Mouse (Mus musculus): Measurements from ENCODE around the gene Tubgcp5. TPM values are rescaled to one million over a fixed set of nuclear protein-coding genes. Genes with fewer than 3 reads are reported as not detected.

Gene Tubgcp5
- 13.0 and 15.1 TPM in 2 replicates for total RNA-seq (2012; rRNA removed)
- 23.7 and 24.1 TPM in 2 replicates for total RNA-seq (2014; rRNA removed)
- 26.7 and 28.8 TPM in 2 replicates for polyA plus RNA-seq (2012; ENCODE audit: insufficient read length, low read depth)

DNA sequence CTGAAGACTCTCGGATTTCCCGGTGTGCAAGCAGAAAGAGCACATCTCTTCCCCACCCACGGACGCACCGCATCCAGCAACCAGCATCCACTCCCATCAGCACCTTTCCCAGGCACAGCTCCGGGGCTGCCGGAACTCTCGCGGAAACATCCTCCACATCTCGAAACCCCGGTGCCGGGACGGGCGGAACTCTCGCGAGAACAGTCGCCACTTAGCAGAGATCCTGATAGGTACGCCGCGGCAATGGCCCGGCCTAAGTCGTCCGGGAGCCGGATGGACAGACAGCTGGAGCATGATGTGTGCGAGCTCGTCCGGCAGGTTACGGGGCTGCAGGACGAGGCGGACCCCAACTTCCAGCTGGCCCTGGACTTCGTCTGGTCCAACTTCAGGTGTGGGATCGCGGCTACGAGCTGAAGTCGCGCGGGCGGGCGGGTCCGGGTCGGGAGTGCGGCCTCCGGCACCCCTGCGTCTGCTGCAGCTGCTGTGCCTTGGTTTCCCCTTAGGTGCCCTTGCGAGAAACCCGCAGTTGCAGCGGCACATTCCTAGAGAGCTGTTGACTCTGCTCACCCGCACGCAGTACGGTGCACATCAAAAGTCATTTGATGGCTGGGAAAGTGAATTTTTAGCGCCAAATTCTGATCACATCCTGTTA is at the start of gene Tubgcp5:
TSS of gene Tubgcp5 (plus strand) at position 203 of the 652 bp plus-strand sequence.
- H3K4me2 ChIP-seq (ENCODE audit: insufficient read depth, low read depth, poor library complexity, severe bottlenecking): peak within 1 kb of the TSS; percentile 94
- H3K36me3 ChIP-seq (replicated peaks in 1 of 2; ENCODE audit: control insufficient read depth in 1 of 2, insufficient read depth in 1 of 2, low read length in 1 of 2): peaks cover 20 to 35% of the 10 kb centered on the region in 2 experiments
- H3K9ac ChIP-seq (ENCODE audit: insufficient read depth, low read depth): peak within 1 kb of the TSS; percentile 86
- H3K4me1 ChIP-seq (ENCODE audit: control insufficient read depth in 1 of 2, insufficient read depth in 2 of 2): peaks cover 0 to 19% of the 10 kb centered on the region in 2 experiments; a peak in 2 of 4 replicates
- in situ Hi-C loops (cut with MboI; ENCODE audit: low pct_ligation_motif_present, low pct_unique_long_range_greater_than_20kb, low sequenced_read_pairs) (no loop called here), dilution Hi-C loops (cut with MboI; ENCODE audit: extremely low pct_ligation_motif_present, extremely low pct_unique_long_range_greater_than_20kb, low sequenced_read_pairs) (no loop called here)
- H3K27me3 ChIP-seq (replicated peaks): no peaks in the 10 kb centered on the region
- TF ChIP-seq EP300 (IDR thresholded peaks at IDR 0.05; ENCODE audit: low read length): no peak
- peak; percentile 72; the same call in 1 of the 2 replicates for TF ChIP-seq TBP (conservative IDR thresholded peaks at IDR 0.05; ENCODE audit: low read depth, low read length)
- TF ChIP-seq MAFK (IDR thresholded peaks at IDR 0.05; ENCODE audit: insufficient replicate concordance, low read length): no peak
- no peak for TF ChIP-seq USF1 (IDR thresholded peaks at IDR 0.05; ENCODE audit: low read depth, low read length)
- TF ChIP-seq MAX (IDR thresholded peaks at IDR 0.05; ENCODE audit: low read length): peak; percentile 68; the same call in 1 of the 2 replicates
- TF ChIP-seq POLR2AphosphoS2 (IDR thresholded peaks at IDR 0.05; ENCODE audit: low read depth, low read length): peak; percentile 94
- 0 out of 2 replicates have a peak, but pooled peaks have one; percentile 51 for TF ChIP-seq MEF2A (IDR thresholded peaks at IDR 0.05; ENCODE audit: borderline replicate concordance, low read depth, low read length)
- no peak for TF ChIP-seq BHLHE40 (IDR thresholded peaks at IDR 0.05; ENCODE audit: low read depth, low read length)
- no peak for TF ChIP-seq USF2 (conservative IDR thresholded peaks at IDR 0.05; ENCODE audit: low read depth, low read length)
- TF ChIP-seq ZC3H11A (IDR thresholded peaks at IDR 0.05; ENCODE audit: low read depth, low read length): no peak
- TF ChIP-seq MXI1 (IDR thresholded peaks at IDR 0.05; ENCODE audit: low read depth, low read length): peak; percentile 60; the same call in 1 of the 2 replicates
- no peak for TF ChIP-seq CTCF (conservative IDR thresholded peaks at IDR 0.05 in 1 of 2, IDR thresholded peaks at IDR 0.05 in 1 of 2; ENCODE audit: low read depth in 2 of 2, low read length in 2 of 2)
- TF ChIP-seq ELF1 (IDR thresholded peaks at IDR 0.05; ENCODE audit: low read depth, low read length): peak; percentile 79
- TF ChIP-seq KAT2A (IDR thresholded peaks at IDR 0.05; ENCODE audit: insufficient replicate concordance, low read length): 0 out of 2 replicates have a peak, but pooled peaks have one; percentile 52
- TF ChIP-seq TCF12 (IDR thresholded peaks at IDR 0.05; ENCODE audit: low read depth, low read length): peak; percentile 88
- TF ChIP-seq IRF4 (IDR thresholded peaks at IDR 0.05; ENCODE audit: low read depth, low read length): peak; percentile 42
- no peak; the same call in 1 of the 2 replicates for TF ChIP-seq NRF1 (IDR thresholded peaks at IDR 0.05; ENCODE audit: low read depth, low read length)
- no peak for TF ChIP-seq MAZ (IDR thresholded peaks at IDR 0.05; ENCODE audit: low read depth, low read length)
- no peak for TF ChIP-seq JUND (conservative IDR thresholded peaks at IDR 0.05; ENCODE audit: low read depth, low read length)
- TF ChIP-seq E2F4 (IDR thresholded peaks at IDR 0.05; ENCODE audit: insufficient replicate concordance, low read depth, low read length): no peak
- no peak for TF ChIP-seq ZKSCAN1 (IDR thresholded peaks at IDR 0.05; ENCODE audit: borderline replicate concordance, low read depth, low read length)
- TF ChIP-seq RCOR1 (conservative IDR thresholded peaks at IDR 0.05; ENCODE audit: low read depth, low read length): no peak
- TF ChIP-seq SIN3A (IDR thresholded peaks at IDR 0.05; ENCODE audit: low read length): 0 out of 2 replicates have a peak, but pooled peaks have one; percentile 58
- peak; percentile 97 for TF ChIP-seq ZMIZ1 (IDR thresholded peaks at IDR 0.05; ENCODE audit: low read depth, low read length)
- peak; percentile 99 for TF ChIP-seq NELFE (IDR thresholded peaks at IDR 0.05; ENCODE audit: low read depth, low read length)
- no peak for TF ChIP-seq PAX5 (IDR thresholded peaks at IDR 0.05; ENCODE audit: low read length)
- peak; percentile 75 for TF ChIP-seq HCFC1 (IDR thresholded peaks at IDR 0.05; ENCODE audit: low read depth, low read length)
- peak; percentile 99 for TF ChIP-seq CHD2 (IDR thresholded peaks at IDR 0.05; ENCODE audit: low read length)
- no peak for TF ChIP-seq ZNF384 (IDR thresholded peaks at IDR 0.05; ENCODE audit: low read depth, low read length)
- TF ChIP-seq SMC3 (IDR thresholded peaks at IDR 0.05; ENCODE audit: low read depth, low read length): no peak; the same call in 1 of the 2 replicates
- peak; percentile 98 for TF ChIP-seq POLR2A (IDR thresholded peaks at IDR 0.05; ENCODE audit: low read depth, low read length)
- 0 out of 2 replicates have a peak, but pooled peaks have one; percentile 55 for TF ChIP-seq UBTF (IDR thresholded peaks at IDR 0.05; ENCODE audit: low read depth, low read length)
- peak; percentile 98 for DNase-seq (ENCODE audit: extremely low read depth)
- H3K4me3 ChIP-seq (replicated peaks in 1 of 3; ENCODE audit: low read depth in 2 of 3, low read length in 2 of 3, poor library complexity in 1 of 3): peak within 1 kb of the TSS; percentile 70 to 79 (median 77)
- H3K79me2 ChIP-seq (replicated peaks; ENCODE audit: control insufficient read depth, extremely low read depth, insufficient read depth, poor library complexity, severe bottlenecking): peaks cover 7% of the 10 kb centered on the region
- H3K27ac ChIP-seq (ENCODE audit: insufficient read depth, low read depth): no peak within 1 kb of the TSS; the same call in 1 of the 2 replicates
- H3K9me3 ChIP-seq (replicated peaks; ENCODE audit: low read length): no peaks in the 10 kb centered on the region

Data from CH12.LX (cell line).